Mouse (Mus musculus) kidney, adult 9 months (tissue): ENCODE measurements around the gene Gm20696.

Experiments
- DNase-seq: peaks from one replicate; pipeline ENCODE4 v3.0.0; 2022

Gm20696 gene

DNA sequence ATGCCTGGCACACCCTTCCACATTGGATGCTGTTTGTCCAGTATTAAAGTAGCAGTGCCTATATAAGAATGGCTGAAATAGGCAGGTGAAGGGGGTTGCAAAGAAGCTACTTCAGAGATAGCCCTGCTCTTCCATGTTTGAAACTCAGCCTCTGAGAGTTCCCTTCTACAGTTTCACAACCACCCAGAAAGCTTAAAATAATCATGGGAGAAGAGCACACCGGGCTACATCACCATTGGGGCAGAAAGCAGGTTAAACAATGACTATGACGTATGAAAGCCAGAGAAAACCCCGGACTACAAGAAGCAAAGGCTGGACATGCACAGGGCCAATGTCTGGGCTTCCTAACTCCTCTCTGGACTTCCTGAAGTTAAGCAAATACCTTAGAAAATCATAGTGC is 394.4 kb downstream of the Gm20696 start:
- DNase-seq = peak; percentile 26

DNA sequence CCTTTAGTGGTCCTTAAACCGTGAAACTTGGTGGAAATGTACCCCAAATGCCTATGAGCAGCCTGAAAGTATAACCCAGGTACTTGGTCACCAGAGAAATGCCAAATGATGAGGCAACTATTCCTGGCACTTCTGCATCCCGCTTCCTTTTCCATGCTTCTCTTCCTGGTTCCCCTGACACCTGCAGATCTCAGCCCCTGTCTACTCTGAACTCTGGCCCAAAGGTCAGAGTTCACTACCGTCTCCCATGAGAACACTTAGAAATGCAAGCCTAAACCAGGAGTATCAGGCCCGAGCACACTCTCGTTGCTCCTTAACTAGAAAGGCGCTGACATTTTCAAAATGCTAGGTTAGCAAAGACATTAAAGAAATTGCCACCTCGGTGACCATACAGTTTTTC is 394.9 kb downstream of the Gm20696 start:
- peak; percentile 38 for DNase-seq

DNA sequence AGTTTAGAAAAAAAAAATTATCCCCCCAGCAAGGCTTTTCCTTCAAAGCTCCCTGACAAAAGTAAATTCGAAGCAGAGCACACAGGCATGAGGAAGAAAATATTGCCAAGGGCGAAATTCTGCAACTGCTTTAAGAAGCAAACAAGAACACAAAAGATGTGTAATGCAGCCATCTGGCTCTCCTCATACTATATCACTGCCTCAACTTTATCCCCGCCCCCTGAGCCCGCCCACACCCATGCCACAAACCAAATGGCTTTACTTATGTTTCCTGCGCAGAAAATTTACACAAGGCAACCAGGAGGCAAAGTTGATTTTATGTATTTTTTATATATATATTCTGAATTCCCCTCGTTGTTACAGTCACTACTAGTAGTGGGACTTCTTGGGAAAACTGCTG is 396.7 kb downstream of the Gm20696 start:
- no peak for DNase-seq

DNA sequence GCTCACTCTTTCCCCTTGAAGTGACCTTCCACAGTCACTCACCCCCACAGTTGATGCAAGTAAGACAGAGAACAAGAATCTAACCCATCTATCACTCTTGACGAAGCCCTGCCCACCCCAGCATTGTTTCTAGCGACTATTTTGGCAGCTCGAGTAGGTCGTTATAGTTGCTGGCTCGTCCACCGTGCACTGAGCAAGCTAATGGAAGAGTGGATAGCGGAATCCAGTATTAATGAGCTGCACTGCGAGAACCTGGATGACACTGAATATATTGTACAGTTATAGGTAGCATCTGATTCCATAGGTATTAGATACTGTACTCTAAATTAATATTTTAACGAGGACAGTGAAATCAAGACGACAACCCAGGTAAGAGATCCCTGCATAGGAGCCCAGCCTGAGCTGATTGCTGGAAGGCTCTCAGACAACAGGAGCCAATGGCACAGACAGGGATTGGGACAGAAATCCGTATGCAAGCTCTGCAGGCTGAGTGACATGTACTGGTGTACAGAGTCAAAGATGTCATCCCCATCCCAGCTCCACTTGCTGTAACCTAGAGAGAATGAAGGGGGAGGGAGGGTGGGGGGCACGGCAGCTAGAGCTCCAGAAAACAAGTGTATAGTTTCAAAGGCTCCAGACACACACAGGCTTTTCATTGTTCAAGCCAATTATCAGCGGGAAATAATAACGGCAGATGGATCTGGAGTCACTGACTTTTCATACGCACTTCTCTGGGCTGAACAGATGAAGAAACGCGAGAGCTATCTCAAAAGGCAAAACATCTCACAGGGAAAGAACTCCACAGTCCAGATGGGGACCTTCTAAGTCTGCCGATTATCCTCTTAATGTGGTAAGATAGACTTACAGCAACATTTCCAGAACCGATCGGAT is 398.2 kb downstream of the Gm20696 start:
- no peak for DNase-seq

DNA sequence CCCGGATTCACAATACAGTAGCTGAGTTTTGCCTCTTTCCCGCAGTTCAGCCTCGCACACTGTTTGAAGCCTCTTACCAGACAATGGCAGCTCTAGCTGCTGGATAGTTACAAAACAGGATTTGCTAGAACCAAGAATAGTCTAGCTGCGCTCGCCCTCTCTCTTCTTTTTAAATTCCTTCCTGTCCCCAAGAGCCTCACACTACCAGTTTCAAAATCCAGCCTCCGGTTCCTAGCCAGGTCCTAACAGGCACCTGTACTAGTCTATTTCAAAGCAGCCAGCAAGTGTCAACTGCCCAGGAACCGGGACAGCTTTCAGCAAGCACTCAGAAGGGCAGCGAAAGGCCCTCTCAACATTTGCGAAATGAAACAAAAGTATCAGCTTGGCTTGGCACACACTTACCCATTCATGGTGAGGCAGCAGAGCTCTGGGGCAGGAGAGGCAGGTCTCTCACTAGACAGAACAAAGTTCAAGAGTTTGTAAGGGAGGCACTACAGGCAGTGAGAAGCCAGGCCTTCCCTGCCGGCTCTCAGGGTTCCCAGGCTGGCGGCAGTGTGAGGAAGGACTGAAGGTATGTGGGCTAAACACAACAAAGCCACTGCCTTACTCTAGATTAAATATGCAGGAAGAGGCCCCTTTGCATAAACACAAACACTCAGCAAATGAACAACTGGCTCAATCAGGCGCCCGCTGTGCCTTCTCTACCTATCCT is 400.5 kb downstream of the Gm20696 start:
- DNase-seq = peak; percentile 76

DNA sequence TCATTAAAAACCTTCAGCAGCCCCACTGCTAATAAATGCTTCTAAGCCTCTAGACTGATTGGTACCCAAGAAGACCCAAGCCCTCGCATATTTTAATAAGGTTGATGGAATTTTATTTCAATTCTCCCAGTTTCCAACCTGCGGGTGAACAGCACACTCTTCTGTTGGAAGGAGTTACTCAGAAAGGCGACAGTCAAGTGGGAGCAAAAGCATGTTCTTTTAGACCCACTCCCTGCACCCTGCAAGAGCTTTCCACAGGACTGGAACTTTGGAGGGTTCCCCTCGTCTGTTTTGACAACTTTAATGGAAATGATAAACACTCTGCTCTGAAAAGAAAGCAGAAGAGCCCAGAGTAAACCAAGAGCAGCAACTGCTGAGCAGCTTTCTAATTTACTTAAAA is 401.4 kb downstream of the Gm20696 start:
- DNase-seq = no peak

DNA sequence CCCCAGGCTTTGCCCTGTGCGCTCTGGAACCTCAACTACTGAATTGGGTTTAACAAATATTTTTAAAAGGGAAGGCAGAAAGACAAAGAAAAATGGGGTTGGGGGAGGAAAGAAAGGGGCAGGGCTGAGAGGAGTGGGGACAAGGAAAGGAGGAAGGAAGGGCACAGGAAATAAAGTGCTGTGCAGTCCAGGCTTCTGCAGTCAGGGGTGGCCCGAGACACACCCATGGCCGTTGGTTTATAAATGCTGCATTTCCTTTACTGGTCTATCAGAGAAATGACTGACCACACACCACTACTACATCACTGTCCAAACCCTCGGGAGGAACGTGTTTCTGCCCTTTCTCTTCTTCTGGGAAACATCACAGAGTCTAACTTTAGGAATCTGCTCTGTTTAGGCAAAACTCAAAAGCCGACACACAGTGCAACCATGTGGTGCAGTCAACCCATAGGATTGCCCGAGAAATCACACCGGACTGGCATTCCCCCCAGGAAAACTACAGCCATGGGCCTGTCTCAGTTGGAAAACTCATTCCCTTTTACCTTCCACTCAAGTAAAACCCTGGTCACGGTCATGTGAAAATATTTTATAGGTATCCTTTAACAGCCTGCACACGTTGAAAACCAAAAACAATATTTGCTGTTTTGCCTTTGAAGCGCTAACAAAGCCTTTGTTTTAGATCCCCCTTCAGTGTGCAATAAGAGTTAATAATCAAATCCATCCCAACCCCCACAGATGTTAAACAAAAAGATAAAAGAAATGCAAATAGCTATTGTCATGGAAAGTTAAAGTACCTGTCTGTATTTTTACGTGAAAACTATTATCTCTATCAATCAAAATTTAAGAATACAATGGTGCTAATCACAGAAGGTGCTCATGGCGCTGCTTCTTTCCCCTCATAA is 402.2 kb downstream of the Gm20696 start:
- DNase-seq = no peak

DNA sequence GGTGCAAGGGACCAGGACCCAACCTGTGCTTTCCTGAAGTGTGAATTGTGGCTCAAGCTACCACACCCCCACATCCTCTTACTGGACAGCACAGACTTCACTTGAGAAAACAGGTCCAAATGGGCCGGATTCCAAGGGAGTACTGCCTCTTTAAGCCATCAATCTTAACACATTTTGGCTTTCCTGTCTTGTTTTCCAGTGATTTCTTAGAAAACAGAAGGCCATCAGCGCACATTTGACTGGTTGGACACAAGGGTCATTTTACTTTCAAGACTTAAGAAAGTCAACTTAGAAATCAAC is 402.8 kb downstream of the Gm20696 start:
- DNase-seq = peak; percentile 25

DNA sequence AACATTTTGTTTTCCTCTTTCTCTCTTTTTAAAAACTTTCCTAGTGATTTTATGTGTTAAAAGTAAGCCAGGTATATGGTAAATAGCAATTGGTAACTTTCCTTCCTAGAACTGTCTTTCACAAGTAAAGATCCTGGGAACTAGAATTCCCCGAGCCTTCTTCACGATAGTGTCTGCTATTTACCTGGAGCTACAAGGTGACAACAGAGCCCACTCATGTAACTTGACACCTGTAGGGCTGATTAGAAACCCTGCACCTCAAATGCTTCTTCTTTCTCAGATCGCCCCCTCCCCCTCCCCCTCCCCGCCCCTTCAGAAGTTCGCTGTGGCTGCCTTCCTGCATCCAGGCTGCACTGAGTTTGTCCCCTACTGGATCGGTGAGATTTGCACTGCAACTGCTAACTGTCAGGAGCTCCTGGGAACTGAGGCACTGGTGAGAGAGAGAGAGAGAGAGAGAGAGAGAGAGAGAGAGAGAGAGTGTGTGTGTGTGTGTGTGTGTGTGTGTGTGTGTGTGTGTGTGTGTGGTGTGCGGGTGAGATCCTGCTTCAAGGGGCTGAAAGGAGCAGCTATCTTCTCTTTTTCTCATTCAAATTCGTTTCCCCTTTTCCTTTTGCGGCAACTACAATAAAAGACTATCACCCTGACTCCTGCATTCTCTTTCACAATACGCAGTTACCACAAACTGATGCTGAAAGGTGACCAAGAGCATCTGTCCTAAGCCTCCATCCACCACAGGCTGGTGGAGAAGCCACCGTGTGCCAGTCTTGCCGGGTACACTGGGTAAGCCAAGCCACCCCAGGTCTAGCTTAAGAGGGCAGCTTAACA is 403.3 kb downstream of the Gm20696 start:
- DNase-seq = no peak

DNA sequence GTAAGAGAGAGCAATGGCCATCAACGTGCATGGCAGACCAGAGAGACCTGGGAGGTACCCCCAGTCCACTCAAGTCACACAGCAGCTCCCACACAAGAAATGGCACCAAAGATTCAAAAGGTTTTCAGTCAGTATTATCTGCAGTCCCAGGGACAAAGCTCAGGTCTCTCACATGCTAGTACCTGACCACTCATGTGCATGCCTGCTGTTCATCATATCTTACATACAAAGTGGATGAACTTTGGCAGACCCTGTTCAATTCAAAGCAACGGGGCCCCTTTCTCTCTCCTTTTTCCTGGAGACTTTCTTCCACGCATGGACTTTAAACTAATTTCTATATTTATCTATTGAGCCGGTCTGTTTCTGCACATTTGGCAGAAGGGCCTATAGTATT is 404.9 kb downstream of the Gm20696 start:
- no peak for DNase-seq

DNA sequence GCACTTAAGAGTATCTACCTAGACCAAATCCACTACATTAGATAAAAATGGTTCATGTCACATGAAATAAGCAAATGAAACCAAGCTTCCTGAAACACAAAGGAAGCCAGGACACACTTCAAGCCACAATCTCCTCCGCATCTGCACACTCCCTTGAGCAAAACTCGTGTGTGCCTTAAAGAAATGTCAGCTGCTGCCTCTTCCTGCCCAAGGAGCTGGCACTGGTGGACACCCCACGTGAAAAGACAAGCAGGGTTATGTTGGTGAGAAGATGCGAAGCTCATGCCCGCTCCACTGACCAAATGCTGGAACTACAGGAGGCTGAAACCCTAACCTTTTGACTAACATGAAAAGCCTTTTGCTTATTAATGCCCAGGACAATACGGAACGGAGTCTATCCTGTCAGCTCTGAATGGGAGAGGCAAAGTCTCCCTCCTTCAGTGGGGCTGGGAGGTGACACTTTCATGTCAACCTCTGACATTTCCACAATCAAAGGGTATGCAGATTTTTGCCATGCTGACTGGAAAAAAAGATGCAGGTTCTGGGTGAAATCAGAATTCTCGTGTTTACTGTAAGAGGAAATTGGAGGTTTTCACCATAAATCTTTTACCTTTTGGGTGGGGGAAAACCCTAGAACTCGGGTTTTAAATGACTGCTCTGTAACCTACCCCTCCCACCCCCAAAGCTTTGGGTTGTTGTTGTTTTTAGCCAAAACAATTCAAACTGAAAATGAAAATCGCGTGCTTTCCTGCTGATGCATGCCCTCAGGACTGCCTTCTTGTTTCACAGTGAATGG is 405.5 kb downstream of the Gm20696 start:
- DNase-seq = no peak

DNA sequence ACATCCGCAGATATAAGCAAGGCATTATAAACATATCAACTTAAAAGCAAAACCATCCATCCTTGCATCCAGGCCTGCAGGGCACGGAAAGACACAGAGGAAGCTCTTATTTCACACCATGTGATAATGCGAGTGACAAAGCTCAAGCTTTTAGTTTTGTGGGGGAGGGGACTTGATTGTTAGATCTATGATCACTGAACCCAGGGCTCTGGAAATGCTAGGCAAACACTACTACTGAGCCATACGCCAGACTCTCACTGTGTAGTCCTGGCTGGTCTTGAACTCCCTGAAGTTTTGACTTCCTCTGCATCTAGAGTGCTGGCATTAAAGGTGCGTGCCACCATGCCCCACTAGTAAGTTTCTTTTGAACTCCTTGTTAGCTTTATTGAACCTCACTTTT is 408.3 kb downstream of the Gm20696 start:
- no peak for DNase-seq

DNA sequence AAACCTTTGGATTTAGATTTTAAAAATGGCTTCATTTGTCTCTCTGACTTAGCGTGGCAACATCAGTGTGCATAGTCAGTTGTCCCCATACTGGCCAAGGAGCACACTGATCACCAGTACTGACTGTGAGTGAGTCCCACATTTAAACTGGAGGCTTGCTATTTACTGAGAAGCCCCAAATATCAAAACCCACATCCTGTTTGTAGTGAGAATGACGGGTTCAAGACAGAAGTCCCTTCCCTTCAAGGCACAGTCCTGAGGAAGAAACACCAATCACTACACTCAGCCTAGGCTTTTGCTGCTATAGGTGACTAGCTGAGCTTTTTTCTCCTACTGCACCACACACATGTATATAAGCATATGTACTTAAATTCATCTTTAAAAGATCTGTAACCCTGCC is 408.9 kb downstream of the Gm20696 start:
- DNase-seq = no peak

DNA sequence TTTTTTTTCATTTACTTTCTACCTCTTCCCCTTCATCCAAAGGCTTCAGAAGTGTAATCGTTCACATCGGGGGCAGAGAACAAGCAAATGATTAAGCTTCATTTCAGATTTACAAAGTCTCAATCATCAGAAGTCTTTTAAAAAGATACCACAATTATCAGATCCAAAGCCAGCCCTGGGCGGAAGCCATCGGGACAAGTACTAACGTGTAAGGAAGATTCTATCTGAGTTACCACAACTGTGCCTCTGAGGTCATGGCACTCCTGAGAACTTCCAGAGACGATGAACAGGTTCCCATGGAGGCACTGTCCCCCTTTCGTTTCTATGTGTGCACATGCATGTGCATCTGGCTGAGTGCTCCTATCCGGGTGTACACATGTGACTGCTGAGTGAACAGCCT is 413.3 kb downstream of the Gm20696 start:
- no peak for DNase-seq

DNA sequence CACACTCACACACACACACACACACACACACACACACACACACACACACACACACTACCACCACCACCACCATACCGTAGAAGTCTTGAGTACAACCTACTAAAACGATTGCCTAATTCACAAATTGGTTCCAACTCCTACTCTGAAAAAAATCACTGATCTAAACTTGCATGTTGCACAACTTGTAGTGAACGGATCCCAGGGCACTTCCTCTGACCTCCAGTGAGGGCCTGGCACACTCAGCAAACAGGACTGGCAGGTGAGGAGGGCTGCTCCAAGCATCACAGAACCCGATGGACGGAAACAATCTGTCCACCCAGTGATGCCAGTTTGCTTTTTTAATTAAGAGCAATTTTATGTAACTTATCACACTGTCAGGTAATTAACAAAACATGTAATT is 413.8 kb downstream of the Gm20696 start:
- DNase-seq = no peak

DNA sequence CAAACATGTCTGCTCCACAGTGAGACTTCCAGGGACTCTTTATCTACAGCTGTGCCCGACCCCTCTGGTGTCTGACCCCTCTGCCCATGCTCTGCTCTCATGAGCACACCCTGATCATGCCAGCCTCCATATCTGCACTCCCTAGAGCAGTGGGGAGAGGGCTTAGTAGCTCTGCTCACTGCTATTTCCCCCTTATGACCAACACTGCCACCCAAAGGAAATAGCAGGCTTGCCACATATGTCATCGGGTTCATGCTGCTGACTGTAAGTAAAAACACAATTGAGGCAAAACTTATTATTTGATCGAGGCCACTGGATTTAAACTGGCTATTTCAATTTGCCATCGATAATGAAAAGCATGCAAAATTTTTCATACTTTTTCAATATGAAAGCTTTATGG is 414.7 kb downstream of the Gm20696 start:
- no peak for DNase-seq

DNA sequence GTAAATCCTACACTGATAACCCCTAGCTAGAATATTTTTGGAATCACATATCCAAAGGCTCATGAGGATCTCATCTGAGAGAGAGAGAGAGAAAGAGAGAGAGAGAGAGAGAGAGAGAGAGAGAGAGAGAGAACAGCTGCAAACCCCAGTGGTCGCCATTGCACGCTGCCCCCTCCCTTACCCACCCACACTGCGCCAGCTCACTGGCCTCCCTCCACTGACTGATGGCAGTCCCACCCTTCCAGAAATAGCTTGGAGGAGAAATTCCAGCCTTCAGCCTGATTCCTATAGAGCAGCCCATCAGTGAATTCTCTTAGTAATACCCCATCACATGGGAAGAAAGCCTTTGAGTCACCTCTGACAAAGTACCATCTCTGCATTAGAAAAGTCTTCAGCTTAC is 415.4 kb downstream of the Gm20696 start:
- DNase-seq = no peak

DNA sequence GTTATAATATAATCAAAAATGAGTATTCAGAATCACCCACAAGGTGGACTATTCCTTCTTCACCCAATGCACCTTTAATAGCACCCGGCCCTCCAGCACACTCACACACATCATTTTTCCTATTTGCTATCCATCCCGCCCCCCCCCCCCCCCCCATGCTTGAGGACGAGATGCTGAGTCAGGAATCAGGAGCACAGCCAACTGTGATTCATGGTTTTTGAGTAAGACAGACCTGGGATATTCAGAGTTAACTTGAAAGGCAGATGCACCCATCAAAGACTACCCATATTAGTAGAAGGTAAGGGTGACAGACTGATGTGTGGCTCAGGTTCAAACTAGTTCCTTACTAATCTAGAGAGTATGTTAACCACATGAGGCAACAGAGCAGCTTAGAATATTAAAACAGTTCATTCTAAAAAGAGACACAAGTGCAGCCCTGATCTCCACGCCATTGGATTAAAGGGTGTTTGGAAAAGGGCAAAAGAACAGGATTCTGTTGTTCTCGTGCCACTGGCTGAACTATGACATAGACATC is 417.0 kb downstream of the Gm20696 start:
- DNase-seq = no peak

DNA sequence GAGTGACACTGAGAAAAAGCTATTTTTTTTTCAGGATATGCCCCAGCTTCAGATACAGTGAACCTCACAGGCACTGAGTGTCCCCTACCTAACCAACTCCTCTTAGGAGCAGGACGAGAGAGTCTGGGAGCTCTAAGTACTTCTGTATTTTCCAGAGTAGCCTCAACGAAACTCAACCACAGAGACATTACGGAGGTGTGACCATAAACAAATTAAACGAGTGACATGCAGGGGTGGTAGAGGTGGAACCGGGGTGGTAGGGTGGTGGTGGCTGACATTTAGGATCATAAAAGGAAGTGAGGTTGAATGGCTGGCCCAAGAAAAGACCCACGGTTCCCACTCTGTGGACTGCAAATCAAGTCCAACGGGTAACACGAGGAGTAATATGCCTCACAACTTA is 418.2 kb downstream of the Gm20696 start:
- DNase-seq = no peak

DNA sequence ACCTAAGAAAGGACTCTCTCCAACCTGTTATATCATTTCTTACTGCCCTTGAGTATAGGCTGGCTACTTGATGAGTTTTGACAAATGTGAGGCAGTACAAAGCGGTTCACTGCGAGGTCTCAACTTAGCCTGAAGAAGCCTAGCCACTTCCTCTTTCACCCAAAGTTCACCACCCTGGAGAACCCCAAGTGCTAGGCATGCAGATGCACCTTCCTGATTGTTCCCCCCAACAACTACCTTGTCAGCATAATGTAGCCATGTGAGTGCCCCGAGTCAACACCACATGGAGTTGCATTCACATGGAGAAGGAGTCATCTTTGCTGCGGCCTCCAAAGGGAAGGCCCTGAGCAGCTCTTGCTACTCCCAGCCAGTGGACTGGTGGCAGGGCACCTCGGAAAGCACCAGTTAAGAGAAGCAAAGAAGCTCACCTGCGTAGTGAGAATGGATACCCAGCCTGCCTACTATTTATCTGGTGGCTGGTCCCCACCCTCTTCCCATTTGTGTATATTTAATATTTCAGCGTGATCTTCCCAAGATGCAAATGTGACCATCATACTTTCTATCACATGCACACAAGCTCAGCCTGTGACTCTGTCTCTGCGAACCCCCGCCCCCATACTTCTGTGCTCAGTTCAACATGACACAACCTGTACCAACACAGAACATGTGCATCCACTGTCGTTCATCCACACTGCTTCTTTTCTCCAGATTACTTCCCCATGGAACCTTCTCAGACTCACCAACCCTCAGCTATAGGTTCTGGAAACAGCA is 424.8 kb downstream of the Gm20696 start:
- DNase-seq = no peak

DNA sequence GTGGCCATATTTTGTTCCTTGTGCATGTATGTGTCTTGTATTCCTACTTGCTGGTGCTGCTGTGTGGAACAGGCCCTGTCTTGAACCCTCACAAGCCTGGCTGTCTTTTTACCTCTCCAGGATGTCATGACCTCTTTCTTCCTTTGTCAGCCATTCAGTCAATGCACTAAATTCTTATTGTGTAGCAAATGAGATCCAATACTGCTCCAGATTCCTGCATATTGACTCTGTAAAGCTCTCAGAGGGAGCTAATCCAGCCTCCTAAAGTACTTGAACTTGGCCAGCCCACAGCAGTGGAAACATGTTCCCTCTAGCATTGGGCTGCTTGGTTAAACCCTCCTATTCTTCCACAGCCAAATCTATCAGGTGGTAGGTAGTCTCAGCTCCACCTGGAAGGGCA is 425.8 kb downstream of the Gm20696 start:
- DNase-seq = no peak
